Mouse (Mus musculus) testis, postnatal 10 days (tissue): ENCODE data around the gene Frmd4b.

Experiments
- DNase-seq: peaks from one replicate; pipeline ENCODE4 v3.0.0; 2021; ENCODE audit warnings: low spot score

Gene Frmd4b

DNA sequence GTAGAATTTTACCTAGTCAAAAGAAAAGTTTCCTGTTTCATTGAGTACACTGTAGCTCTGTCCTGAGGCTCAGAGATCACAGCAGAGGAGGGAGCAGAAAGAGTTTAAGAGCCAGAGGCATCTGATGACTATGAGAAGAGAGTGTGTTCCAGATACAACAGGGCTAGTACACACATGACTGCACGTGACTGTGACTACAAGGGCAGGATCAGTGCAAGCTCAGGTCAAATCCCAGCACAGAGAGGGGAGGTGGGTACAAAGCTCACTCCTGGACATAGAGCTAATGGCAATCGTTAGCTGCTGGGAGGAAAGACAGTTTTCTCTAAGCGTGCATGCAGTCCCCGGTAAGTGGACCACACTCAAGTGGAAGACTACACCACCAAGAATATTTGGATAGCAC lies 37.6 kb downstream of the Frmd4b start:
- DNase-seq: no peak

DNA sequence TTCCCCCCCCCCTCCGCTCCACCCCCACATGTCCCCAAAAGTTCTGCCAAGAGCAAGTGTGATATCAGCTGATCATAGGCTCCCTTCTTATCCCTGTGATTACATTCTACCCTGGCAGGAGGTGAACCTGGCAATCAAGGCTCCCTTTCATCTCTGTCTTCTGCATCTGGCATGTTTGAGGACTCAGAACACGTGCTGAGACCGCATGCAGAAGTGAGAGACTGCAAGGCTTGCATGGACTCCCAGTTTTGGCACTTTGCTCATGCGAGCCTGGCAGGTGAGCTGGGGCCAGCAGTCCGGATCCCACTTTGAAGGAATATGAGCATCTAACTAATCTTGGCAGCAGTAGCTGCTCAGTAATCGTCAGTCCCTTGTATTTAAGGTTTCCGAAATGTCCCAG lies 39.1 kb downstream of the Frmd4b start:
- DNase-seq: no peak

DNA sequence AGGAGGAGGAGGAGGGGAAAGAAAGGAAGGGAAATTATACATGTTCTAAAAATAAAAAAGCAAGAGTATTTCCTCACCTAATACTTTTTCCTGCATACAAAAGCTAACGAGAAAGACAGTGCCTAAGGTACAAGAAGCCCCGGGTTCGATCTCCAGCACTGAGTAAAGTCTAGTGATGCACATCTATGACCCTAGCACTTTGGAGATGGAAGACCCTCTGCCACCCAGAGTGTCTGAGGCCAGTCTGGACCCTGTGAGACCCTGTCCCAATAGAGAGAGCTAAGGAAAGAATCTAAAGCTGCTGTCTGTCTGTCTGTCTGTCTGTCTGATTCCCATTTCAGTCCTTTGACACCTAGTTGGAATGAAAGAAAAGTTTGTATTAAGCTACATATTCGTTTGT lies 40.0 kb downstream of the Frmd4b start:
- DNase-seq: no peak

DNA sequence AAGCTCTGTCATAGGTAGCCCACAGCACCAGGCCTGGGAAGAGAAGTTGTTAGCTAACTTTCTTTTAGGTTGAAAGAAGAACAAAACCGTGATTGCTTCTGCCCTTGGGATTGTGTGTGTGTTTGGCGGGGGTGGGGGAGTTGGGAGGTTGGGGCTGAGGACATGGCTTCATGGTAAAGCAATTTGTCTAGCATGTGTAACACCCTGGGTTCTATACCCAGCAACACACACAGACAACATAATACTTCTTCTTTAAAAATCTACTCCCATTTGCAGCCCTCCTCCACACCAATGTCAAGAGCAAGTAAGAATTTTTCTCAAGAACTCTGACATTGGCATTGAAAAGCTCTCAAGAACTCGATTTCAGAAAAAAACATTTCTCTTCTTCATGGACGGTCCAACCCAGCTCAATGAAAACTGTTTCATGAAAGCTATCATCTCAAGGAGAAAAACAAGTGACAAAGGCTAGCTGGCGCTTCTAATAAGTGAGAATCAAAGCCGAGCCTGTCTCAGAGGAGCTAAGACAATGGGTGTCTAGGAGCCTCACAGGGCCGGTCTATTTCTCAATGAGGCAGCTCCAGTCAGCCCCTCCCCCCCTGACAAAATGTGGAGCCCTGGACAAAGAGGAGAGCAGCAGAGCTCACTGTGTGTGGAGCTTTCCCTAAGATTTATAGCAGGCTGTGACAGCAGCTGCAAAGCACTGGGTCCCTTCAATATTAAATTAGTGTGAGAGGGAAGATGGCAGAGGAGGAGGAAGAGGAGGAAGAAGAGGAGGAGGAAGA lies 40.6 kb downstream of the Frmd4b start:
- DNase-seq: no peak

DNA sequence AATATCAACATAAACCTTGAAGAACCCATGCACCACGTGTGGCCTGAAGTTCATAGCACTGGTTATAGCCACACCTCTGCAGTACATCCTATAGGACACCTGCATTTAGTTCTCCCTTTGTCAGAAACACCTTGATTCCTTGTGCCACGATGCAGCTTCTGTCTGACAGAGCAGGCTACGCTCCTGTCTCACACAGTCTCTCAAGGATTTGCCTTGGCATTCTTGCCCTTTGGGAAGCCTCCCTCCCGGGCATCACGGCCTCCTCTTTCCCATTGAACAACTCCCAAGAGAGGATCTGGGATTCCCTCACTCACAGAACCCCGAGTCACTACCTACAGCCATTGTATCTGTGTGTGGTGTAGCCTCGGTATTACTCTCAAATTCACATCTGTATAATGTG lies 41.2 kb downstream of the Frmd4b start:
- DNase-seq: no peak

DNA sequence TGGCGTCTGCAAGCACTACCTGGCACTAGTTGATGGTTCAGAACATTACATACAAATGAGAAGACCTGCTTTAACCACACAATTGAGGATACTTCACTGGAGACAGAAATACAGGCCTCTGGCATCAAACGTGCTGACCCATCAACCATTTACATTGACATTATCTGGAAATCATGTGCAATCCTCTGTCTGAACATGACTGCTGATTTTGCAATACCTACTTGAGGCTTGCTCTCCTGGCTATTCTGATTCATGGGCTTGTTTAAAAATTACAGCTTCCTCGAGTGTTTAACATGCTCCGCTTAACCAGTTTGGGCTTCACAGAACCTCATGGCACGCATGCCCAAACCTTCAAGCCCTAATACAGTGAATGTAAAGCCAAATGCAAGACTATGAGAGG lies 42.4 kb downstream of the Frmd4b start:
- DNase-seq: no peak

DNA sequence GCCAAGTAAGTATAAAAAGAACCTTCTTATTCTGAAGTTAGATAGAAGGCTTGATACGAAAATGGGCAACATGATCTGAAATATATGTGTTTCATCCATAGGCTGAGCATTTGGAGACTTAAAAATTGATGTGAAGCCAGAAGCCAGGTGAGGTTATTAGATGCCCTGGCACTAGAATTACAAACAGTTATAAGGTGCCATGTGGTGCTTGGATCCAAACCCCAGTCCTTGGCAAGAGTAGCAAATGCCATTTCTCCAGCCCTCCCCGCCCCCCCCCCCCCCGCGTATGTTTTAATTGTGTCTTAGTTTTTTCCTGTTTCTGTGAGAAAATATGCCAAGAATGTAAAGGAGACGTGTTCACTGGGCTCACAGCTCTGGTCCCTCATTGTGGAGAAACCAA lies 45.1 kb downstream of the Frmd4b start:
- DNase-seq: no peak

DNA sequence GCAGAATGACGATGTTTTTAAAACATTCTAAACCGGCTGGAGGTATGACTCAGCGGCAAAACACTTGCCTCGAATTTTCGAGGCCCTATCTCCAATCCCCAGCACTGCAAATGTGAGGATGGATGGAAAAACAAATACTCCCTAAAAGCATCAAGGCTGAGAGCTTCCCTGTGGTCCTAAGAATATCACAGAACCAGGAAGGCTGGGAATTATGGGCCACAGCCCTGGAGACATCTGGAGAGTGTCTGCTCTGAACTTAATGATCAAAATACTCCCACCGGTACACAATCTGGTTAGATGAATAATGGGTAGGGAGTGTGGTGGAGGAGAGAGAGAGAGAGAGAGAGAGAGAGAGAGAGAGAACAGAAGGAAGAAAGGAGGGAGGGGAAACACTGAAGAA lies 48.8 kb downstream of the Frmd4b start:
- no peak for DNase-seq

DNA sequence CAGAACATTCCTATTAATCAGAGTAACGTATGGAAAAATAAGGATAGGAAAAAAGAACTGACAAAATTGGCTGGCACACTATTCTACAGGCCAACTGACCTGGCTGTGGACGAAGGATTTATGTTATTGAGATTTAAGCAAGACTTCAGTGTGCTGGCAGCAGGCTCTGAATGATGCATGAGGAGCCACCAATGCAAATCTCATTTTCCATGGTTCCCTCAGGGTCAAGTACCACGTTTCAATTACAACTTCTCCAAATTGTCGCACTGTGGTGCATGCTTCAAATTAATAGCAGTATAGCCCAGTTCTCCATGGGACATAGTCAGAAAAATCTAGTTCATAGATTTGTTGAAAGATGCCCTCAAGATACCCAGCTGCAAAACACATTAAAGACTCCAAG lies 50.6 kb downstream of the Frmd4b start:
- DNase-seq: no peak

DNA sequence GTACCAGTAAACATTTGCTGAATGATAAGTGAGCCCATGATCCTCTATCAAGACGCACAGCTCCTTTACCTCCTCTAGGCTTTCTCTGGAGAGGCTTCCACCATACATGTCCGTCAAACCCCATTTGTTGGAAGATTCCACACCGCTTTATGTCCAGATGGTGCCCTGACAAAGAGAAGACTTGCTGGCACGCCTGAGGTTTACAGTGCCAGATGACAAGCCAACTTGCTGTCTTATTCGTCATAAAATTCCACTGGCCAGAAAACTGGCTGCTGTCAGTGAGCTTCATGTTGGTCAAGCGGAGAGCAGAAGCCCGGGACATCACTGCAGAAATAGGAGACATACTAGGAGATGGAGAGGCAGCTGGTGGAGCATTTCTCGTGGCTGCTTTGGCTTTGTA lies 60.2 kb downstream of the Frmd4b start:
- DNase-seq: no peak

DNA sequence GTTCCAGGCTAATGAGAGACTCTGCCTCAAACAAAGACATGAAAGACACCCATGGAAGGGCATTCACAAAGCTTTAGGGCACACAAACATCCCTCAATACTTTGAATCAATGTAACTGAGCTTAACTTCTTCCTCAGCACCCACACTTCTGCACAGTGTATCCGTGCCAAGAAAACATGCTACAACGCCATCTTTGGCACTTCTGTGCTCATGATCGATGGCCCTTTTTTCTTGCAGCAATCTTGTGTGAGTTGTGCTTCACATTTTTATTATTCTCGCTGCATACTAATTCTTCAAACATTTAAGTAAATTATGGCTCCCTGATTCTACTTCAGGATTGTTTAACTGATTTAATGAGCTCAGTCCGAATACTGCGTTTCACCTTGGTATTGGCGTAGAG lies 61.7 kb downstream of the Frmd4b start:
- DNase-seq: no peak

DNA sequence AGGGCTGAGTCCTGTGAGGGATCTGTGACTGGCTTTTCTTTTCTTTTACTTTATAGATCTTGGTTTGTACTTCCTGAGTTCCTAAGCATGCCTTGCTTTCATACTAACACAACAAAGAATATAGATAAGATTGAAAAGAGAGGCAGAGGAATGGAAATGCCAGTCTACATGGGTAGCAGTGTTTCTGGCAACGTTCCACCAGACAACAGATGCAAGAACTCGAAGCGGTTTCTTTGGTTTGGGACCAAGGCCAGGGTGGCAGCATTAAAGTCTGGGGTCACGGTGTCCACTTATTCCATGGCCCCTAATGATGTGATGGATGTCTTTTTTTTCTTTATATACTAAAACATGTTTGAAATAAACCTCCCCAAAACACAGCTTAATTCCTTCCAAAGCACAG lies 63.9 kb downstream of the Frmd4b start:
- DNase-seq: no peak

DNA sequence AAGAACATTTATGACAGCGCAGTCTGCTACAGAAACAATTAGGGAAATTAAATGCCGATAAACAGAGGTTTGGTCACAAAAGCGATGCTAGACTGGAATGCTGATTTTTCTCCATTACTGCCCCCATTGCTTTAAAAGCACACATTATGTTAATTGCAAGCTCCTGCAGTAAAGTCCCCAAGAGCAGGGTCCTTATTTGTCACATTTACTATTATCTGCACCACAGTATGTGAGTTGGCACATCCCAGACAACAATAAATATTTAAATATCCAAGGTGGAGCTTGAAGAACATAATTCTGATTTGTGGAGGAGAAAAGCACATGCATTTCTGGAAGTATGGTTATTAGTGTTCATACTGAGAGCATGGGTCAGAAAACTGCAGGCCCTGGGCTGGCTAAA lies 64.8 kb downstream of the Frmd4b start:
- DNase-seq: no peak

DNA sequence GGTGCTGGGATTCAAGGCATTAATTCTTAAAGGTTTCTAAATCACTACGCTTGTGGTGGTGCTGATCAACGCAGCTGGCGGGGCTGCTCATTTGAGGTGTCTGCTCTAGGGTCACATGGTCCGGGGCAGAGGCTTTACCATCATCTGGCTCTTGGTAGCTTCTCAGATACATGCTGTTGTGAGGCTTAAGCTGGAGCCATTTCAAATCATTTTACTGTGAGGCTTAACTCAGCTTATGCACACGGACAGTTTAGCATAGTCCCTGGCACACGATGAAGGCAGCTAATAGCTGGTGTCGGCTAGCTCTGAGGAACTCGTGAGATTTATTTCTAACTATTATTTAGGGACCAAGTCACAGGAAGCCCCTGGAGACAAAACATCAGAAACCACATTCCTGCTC lies 65.5 kb downstream of the Frmd4b start:
- no peak for DNase-seq

DNA sequence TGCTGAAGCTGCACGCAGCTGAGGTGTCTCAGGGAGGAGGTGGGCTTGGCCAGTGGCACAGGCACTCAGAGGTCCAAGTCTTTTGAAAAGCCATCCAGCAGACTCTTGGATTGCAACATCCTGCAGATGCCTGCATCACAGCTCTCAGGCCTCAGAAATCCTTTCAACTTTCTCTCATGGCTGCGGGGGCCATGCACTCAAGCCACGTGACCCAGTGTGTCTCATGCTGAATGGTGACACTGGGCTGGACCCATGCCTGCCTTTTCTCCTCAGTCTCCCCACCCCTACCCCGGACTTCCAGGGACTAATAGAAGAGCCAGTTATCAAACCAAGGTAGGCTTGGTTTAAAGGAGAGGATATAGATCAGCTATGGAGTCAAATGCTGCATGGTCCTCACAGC lies 66.2 kb downstream of the Frmd4b start:
- no peak for DNase-seq

DNA sequence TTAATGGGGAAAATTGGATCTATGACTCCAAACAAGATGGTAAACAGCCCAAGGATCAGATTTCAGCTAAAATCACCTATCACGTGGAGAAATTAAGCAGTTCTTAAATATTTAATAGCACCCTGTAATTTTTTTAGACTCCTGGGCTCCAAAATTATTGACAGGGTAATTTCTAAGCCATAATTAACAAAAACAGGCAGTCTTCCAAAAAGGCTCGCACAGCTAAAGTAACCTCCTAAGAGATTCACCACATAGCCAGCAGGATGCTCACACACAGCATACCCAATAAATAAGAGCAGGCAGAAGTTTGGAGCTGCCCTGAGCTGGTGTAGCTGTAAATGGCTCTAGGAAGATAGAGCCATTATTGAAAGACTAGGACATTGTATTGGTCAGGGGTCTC lies 76.9 kb downstream of the Frmd4b start:
- DNase-seq: no peak

DNA sequence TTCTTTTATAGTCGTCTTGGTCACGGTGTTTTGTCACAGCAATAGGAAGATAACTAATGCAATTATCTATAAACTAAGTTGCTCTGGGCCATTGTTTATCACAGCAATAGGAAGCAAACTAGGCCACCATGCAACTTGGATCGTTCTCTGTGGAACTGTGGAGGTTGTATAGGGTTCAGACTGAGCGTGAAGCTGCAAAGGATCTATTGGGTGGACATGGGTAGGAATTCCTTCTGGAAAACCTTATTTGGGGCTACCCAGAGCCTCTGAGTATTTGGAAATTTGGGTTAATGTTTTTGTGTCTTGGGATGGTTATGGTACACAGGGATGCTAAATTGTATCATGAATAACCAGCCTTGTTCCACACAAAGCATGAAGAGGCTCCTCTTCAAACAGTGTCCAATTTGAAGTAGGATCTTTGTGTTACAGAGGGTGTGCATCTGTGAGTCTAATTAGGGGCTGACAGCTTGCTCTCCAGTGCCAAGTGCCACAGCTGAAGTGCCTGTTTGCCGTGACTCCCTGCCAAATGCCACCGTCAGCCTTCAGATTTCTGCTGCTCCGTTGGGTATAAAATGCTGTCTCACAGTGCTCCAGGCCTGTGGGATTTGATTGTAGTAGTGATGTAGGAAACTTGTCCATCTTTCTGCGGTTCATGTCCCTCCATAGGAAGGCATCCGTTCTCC lies 81.4 kb downstream of the Frmd4b start:
- DNase-seq: no peak

DNA sequence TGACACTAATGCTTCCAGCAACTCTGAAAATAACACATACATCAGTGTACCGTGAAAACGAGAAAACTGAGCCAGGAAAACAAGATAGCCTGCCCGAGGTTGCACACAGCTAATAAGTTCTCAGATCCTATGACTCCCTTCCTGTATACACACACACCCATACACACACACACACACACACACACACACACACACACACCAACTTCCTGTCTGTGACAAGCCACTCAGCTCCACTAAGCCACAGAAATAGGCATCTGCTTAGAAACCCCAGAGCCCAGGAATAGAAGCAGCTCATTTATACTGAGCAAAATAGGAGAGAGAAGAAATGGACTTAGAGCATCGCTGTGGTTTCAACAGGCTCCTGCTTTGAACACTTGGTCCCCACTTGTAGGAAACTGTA lies 86.3 kb downstream of the Frmd4b start:
- no peak for DNase-seq

DNA sequence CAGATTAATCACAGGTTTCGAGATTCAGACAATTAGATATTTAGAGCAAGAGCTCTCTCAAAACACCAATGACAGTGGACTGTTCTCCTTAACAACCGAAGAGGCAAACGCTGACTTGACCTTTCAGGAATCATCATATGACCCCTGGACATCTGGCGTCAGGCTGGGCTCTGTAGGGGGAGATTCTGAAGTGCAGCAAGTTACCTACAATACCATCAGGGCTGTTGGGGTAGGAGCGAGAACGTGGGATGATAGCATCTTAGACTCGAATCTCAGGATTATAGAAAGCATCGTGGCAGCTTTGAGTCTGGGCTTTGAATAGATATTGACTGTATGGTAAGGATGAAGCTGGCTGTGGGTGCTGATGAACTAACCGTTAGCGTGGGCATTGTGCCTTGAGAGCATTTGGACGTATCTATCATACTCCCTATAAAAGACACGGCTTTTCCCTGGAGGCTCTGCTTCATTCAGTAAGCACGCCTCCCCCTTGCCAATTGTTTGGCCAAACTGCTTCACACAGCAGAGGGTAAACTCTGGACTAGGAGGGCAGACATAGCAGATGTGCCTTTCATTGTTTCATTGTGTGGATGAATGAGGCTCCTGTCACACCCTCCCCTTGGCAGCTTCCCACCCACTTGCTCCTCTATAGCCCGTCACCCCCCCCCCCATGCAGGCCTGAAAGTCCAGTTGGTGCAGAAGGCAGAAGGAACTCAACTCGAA lies 88.2 kb downstream of the Frmd4b start:
- no peak for DNase-seq

DNA sequence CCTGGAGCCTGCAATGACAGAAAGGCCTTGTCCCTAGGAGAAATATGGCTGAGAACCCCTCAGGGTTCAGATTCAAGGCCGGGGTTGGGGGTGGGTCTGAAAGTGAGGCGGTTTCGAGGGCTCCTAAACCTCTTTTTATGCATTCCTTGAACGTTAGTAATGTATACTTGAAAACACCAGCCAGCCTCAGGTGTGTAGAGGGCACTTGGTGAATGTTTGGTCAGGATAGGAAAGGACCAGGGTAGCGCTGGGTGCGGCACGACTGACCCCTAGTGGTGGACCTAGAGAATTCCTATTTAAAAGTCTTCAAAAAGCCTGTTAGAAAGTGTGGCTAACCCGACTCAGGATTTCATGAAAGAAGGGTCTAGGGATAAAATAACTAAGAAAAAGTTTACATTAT lies 91.2 kb downstream of the Frmd4b start:
- DNase-seq: peak; percentile 73

DNA sequence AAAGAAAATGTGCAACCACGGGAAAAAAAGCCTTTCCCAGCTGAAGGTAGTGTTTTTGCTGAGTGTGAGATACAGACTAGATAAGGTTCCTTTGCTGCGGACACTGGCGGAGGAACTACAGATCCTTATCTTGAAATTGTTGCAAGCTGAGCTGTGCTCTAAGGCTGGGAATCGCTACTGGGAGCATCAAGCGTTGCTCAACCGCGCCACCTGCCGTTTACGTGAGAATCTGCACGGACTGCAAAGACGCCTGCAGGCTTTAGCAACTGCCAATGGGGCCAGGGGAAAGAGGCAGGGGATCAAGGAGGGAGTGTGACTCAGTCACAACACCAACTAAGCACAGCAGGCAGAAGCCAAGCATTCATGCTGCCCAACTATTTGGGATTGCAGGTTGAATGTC lies 94.2 kb downstream of the Frmd4b start:
- peak; percentile 93 for DNase-seq

DNA sequence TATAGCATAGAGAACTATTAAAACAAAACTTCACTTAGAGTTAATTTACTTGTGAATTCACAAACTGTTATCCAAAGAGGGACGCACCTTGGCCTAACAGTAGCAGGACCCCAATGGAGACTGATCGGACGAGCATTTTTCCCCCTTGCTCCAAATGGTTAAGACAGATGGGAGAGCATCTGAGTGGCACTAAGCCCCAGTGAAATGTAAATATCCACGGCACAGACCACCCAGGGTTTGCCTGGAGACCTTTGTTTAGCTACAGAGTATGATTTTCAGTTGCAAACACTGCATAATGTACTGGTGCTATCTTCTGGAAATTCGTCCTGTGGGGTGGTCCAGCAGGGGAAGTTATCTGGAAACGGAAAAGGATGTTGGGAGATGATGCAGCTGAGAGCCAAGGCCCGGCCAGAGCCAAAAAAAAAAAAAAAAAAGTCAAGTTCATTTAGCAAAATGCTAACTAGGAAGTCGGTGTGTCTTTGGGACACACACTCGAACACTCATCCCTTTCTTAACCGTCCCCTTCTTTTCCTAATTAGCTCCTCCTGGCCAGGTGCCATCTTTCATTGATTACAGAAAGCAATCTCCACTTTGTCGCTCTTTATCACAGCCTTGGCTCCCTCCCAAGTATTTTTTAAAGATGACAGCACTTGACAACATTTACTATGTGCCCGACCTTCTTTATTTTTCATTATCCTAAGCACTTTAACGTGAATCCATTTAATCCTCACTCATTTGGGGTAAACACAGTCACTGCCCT lies 95.9 kb downstream of the Frmd4b start:
- DNase-seq: no peak

DNA sequence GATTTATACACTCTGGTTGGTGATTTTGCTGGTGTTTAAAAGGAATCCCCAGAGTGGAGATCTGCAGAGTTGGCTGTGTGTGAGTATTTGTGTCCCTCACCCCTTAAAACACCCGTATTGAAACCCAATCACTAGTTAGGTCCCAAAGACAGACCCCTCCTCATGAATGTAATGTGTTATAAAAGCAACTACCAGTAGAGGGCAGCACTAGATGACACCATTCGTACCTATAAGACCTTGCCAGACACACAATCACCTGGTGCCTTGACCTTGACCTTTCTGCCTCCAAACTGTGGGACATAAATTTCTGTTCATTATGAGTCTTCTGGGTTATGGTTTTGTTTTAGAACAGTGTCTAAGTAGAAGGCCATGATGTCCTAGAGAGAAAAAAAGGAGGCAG lies 96.8 kb downstream of the Frmd4b start:
- DNase-seq: no peak
